Mouse (Mus musculus) right cerebral cortex, postnatal 25 days (tissue): ENCODE data around the gene Usp38.

Experiments
- DNase-seq: peaks from one replicate; pipeline ENCODE4 v3.0.0; 2022

Usp38 gene

DNA sequence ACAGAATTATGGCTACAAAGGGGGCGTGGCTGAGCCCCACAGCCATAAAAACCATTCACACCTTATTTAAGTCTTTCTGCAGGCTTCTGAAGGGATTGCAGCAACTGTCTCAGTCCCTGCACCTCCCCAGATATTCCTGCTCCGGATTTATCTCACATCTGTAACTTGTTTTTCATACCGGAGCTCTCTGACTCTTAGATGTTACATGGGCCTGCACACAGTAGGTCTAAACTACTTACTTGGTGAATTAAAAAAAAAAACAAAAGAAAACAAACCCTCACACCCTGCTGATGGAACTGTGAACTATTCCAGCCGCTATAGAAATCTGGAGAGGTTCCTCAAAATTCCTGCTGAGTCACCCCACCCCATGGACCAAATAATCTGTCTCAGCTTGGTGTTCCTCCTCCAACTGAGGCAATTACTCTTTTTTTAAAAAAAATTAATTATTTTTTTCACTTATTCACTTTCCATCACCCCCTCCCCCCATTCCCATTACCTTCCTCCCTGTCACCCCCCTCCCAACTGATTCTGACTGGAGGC is 53.6 kb downstream of the Usp38 start:
- DNase-seq, result no peak

DNA sequence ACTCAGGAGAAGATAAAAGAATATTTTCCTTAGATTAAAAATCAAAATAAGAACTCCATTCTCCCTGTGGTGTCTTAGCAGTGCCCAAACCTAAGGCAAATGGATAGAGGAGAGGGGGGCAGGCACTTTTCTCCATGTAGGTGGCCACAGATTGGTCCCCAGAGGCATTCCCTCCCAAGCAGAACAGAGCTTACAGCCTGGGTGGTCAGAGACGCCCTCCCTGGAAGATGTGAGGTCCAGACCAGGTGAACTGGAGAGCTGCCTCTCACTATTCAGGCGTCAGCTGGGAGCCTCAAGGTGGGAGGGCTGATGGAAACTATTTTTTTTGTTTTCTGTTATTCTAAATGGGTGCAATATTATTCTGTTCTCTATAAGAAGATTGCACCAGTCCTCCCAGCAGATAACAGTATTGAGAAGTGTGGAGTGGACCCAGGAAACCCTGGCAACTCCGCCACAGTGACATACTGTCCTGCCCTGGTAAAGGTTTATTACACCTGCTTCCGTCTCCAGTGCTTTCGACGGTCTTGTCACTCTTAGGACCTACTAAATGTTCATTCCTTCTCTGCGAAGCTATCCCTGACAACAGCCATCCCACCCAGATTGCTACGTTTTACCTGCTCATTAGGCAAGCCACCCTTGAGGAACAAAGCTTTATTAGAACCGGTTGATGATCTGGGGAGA is 55.0 kb downstream of the Usp38 start:
- no peak for DNase-seq

- no peak for DNase-seq
Measured at GRCm38 (mm10) chr8:80957776-80958175, 57.0 kb downstream of the Usp38 start.

DNA sequence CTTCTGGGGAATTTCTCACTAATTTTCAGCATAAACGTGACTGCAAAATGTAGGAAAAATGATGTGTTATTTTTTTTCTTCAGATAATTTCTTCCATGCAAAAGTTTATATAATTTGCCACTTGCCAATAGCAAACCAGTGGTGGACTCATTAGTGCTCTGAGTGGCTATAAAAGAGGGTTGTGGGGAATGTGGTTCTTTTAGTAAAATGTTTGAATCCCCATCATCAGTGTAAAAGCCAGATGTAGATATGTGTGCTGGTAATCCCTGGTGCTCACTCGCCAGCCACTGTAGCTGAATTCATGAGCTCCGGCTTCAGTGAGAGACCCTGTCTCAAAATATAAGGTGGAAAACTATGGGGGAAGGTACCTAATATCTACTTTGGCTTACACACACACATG is 61.8 kb downstream of the Usp38 start:
- no peak for DNase-seq

DNA sequence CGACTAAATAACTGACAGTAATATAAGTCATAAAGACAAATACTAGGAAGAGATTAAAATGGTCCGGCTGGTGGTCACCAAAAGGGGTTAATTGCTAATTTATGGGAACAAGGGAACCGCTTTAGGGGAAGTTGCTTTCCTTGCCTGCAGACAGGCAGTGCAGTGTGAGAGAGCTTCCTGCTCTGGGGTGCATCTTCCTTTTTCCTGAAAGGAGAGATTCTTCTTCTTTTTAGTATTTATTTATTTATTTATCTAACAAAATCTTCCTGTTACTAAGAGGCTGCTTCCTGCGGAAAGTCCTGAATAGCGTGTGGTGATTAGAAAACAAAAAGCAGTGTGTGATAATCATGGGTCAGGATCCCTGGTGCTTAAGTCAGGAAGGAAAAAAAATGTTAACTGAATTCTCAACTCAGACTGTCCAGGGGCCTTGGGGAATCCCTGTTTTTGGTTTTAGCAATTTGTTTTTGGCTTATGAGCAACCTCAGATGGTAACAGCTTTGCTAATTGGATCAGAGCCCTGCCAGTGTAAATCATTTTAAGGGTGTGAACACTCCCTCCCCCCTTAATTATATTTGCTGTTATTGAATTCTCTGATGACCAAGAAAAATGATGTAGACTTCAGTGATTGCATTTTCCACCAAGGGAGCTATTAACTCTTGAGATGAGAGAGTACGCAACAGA is 62.4 kb downstream of the Usp38 start:
- no peak for DNase-seq

DNA sequence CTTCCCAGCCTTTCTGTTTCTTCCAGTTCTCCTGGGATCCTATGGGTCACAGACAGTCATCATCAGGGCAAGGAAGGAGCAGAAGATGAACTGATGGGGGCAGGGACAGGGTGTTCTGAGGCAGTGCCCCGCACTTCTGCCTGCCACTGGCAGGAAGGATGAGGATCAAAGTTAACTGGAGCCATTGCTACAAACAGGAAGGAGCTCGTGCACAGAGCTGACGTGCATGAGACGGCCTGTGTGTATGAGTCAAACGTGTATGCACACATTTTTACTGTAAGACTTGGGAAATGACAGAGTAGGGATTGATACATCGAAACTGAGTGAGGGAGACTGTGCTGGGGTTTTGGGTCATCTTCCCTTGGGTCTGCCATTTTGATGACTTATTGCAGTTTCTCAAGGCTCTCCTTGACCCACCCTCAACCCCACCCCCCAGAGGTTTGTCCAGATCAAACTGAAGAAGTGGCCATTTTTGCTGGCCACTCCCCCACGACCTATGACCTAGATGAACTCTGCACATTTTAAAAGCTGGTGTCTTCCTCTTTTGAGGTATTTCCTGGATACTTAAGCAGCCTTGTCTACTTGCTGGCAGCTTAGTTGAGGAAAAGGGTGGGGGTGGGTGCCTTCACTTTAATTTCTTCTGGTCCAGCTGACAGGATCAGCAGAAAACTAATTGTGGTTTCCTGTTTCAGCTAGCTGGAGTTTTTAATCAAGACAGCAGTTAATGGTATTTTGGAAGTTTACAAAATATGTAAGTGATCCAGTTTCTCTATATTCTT is 66.1 kb downstream of the Usp38 start:
- no peak for DNase-seq

DNA sequence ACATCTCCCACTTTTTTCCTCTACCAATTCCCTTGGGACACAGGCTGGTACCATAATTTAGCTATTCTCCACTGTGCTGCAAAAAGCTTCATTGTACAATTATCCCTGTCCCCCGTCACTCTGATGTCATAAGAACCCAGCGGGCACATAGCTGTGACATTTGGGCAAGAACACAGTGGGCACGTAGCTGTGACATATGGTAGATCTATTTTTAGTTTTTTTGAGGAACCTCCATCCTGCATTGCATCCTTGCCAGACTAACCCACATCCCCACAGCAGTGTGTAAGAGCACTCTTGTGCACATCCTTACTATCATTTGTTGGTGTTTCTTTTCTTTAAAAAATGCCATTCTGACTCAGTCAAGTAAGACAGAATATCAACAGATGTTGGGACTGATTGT is 71.0 kb downstream of the Usp38 start:
- DNase-seq, result no peak

- DNase-seq, result no peak
Measured at GRCm38 (mm10) chr8:80941621-80942020, 73.1 kb downstream of the Usp38 start.

DNA sequence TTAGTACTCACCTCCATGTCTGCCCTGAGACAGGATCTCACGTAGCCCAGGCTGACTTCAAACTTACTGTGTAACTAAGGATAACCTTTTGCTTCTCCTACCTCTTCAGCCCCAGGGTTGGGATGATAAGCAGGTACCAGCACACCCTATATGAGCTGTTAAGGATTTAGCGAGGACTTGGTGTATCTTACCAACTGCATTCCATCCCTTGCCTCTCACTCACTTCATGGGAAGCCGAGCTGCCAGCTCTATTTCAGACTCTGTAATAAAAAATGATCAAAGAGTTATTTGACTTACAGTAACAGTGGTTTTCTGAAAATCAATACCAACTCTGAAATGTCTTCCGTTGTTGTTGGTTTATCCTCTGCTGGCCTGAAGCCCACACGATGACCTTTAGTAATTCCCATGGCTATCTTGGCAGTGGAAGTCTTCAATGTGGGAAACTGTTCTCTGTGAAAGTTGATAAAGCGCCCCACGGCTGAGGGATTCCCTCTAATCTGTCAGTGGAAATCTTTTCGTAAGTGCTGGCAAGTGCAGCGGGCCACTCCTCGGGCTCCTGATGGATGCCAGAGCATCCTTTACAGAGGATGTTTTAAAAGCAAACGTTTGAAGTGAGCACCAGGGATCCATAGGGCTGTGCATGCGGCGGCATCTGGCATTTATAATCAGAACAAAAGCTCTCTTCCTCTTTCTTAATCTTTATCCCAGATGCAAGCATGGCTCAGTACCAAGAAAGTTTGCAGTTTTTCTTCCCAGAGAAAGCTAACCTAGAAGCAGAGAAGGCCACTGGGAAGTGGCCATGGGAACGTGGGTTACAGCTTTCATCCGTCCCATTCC is 76.7 kb downstream of the Usp38 start:
- DNase-seq, result no peak
